Mouse (Mus musculus) lung, adult 2 months (tissue): ENCODE measurements at regions not wholly inside any gene's neighbourhood (a gene's known extent, or its start where the extent isn't known, plus 50 kb on each side); places are given as distances from the start of the nearest gene placed in this dataset.

ENCODE experiments used
- CTCF ChIP-seq: fragments of 200-500 bp; IDR thresholded peaks from 2 replicates; pipeline ENCODE4 v1.5.1; 2011; ENCODE audit warnings: mild to moderate bottlenecking, low read length, control low read depth; ENCODE audit not compliant: insufficient read depth
- POLR2A ChIP-seq: fragments of 200-500 bp; IDR thresholded peaks from 2 replicates; pipeline ENCODE4 v1.6.1; 2011; ENCODE audit warnings: low read depth, mild to moderate bottlenecking, control low read depth, low read length, borderline replicate concordance; ENCODE audit errors: extremely low read depth

GRCm38 (mm10) chr19:56017524-56017923, 269.4 kb upstream of the Habp2 start:
- TF ChIP-seq CTCF (no peak), POLR2A (no peak)
